Mouse (Mus musculus): ENCODE results near the gene Wdr46.

Gene Wdr46

GRCm38 (mm10) chr17:33953310-33953709 lies 12.8 kb downstream of the Wdr46 start:
- peak; percentile 15 for DNase-seq

- peak; percentile 59 for DNase-seq
Observed at GRCm38 (mm10) chr17:33953961-33954565, 13.6 kb downstream of the Wdr46 start.

DNA sequence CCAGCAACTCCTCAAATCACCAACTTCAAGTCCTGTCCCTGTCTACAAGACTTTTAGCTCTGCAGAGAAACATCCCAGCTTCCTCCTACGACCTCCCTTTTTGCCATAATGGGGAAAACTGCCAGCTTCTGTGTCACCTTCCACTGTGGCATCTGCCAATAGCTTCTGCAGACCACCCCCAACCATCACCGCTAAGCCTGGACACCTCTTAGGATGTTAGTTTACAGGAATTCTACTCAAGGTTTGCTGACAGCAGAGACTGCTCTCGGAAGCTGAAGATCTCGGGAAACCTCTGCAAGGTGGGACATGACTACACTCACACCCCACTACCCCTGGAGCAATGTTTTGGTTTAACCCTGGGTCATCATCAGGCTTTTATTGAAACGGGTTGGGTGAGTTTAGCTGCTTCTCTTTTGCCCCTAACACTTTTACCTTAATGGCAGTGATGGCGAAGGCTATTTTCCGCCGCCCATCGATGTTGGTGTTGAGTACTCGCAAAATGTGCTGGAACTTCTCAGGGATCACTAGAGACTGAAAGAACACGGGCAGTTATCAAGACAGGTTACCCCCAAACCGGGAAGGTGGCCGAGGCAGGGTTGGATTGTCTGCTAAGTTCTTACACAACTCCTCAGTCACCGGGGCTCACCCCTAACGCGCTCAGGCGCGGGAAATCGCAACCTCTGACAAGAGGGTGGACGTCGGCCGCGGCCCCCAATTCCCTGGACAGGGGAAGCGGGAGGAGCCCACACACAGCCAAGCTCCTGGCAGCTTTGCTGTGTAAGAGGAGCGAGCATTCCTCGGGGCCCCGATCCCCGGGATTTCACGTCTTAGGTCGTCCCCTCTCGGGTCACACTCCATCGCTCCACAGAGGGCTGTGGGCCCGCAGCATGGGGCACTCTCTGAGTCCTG lies 14.4 kb downstream of the Wdr46 start:
- peak; percentile 58 for DNase-seq

- DNase-seq = peak; percentile 99
Observed at GRCm38 (mm10) chr17:33955555-33956214, 15.2 kb downstream of the Wdr46 start, which contains the start of the genes Vps52 and Rps18. Vps52 (plus strand) TSS chr17:33955812. Rps18 (minus strand) TSS chr17:33956001.

GRCm38 (mm10) chr17:33956336-33956735 lies 15.9 kb downstream of the Wdr46 start:
- peak; percentile 56 for DNase-seq

- peak; percentile 17 for DNase-seq
Observed at GRCm38 (mm10) chr17:33957493-33957892, 17.0 kb downstream of the Wdr46 start.

GRCm38 (mm10) chr17:33958451-33958850 lies 18.0 kb downstream of the Wdr46 start:
- DNase-seq = peak; percentile 18

DNA sequence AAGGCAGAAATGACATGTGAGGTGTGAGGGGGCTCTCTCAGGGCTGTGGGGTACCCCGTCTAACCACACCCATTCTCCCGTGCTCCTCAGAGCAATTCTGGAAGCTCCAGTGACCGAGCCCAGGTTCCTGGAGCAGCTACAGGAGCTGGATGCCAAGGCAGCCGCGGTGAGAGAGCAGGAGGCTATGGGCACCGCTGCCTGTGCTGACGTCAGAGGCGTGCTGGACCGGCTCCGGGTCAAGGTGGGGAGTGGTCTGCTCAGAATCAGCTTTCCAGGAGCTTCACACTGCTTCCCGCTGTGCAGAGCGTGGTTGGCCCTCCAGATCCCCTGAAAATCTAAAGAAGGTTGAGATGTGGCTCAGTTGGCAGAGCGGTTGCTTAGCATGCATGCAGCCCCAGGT lies 18.7 kb downstream of the Wdr46 start:
- DNase-seq = peak; percentile 34

- no peak for DNase-seq
Observed at GRCm38 (mm10) chr17:33959948-33960347, 19.5 kb downstream of the Wdr46 start.

- DNase-seq = no peak
Observed at GRCm38 (mm10) chr17:33962876-33963275, 22.4 kb downstream of the Wdr46 start.

DNA sequence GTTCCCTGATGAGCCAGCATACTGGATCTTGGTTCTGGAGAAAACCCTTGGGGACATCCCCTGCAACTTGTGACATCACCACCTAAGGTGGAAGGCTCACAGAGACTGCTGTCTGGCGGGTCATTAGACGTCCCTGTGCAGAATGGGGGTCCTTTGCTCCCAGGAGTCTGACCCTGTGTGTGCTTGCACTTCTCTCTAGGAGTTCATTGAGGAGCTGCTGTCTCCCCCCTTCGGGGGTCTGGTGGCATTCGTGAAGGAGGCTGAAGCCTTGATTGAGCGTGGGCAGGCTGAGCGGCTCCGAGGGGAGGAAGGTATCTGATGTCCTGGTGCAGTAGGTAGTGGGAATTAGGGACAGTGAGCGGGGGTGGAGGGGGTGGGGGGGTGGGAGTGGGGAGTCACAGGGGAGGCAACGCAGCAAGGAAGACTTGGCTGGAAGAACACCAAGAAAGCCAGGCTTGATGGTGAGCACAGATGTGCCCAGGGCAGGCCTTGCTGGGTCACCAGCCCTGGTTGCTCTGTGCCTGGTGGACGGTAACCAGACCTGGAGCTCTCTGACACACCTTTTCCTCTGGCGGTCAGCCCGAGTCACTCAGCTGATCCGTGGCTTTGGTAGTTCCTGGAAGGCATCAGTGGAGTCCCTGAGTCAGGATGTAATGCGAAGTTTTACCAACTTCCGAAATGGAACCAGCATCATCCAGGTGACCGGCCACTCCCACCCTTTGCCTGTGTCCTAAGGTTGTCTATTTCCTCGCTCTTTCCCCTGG lies 24.8 kb downstream of the Wdr46 start:
- DNase-seq = no peak

DNA sequence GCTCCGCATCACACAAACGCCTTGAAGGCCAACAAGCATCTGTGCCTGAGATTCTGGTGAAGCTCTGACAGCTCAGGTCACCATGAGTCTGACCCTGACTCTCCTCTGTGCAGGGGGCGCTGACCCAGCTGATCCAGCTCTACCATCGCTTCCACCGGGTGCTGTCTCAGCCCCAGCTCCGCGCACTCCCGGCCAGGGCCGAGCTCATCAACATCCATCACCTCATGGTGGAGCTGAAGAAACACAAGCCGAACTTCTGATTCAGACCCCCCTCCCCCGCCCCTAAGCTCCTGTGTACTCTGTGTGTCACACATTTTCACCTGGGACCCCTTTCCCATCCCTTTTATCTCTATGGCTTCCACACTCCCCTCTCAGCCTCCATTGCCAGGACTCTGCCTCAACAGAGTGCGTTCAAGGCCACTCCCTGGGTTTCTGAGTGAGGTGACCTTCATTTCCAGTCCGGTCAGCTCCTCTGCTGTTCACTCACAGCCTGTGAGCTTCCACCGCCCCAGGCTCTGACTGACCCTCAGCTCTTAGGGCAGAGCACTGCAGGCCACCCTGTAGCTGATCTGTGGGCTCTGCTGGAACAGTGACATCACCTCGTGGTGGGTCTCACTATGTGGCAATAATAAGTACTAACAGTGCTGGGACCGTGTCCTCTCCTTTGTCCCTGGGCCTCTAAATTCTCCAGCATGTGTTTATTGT lies 25.5 kb downstream of the Wdr46 start:
- DNase-seq = no peak

GRCm38 (mm10) chr17:33968489-33968888 lies 28.0 kb downstream of the Wdr46 start:
- peak; percentile 71 for DNase-seq

GRCm38 (mm10) chr17:33968927-33969326 lies 28.5 kb downstream of the Wdr46 start:
- no peak for DNase-seq

DNA sequence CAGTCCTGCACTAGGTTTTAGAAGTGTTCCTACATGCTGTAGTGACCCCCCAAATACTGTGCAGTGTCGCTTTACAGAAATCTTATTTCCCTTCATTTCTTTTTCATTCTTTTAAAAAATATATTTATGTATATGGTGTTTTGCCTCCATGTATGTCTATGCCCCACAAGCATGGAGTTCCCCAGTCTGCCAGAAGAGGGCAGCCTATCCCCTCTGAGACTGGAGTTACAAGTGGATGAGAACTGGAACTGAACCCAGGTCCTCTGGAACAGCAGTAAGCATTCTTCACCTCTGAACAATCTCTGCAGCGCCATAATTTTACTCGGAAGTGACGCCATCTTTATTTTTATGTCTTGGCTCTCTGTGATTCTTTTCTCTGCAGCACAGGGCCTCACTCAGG lies 28.9 kb downstream of the Wdr46 start:
- DNase-seq = no peak

DNA sequence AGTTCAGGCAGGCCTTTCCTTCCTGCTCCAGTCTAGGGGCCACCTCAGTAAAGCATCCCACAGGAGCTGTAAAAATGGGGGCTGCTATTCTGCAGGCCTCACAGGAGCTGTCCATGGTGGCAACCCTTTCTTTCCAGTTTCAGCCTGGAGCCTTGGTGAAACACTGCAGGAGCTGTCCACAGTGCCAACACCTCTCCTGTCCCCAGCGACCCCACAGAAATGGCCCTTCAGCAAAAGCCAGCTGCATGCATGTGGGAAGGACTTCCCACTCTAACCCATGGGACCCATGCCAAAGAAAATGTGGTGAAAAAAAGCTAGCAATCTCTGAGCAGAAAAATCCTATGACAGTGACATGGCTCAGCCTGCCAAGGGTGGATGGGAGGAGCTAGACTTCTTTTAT lies 32.2 kb downstream of the Wdr46 start:
- DNase-seq = no peak

DNA sequence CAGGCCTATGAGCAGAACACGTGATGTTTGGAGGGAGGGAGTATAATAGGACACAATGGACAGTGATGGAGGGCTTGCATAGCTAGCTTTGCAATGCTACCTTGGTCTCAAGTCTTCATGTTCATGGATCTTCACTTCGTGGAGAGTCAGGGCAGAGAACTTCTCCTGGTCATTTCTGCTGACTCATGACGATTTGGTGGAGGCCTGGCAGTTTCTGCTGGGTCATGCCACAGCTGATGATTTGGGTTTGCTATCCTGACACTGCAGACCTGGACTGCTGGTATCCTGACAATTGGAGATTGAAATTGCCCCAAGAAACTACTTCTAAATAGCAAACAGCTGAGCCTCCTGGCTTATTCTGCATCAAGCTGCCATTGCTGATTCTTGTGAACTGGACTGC lies 33.1 kb downstream of the Wdr46 start:
- DNase-seq = no peak

GRCm38 (mm10) chr17:33977861-33978557 lies 37.5 kb downstream of the Wdr46 start:
- DNase-seq = peak; percentile 49

DNA sequence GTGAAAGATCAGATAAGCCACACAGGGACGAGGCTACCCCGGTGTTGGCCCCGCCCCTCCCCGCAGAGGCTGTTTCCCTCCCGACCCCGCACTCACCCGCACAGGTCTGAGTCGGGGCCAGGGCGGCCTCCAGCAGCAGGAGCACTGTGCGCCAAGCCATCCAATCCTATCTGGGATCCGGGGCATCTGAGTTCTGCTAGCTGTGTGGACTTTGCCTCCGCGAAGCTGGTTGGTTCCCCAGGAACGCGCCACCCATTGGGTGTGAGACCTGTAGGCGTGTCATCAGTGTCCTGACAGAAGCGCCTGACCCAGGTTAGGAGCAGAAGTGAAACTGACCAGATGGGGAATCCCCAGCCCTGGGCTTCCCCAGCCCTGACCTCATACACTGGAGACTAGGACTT lies 38.2 kb downstream of the Wdr46 start:
- peak; percentile 91 for DNase-seq

DNA sequence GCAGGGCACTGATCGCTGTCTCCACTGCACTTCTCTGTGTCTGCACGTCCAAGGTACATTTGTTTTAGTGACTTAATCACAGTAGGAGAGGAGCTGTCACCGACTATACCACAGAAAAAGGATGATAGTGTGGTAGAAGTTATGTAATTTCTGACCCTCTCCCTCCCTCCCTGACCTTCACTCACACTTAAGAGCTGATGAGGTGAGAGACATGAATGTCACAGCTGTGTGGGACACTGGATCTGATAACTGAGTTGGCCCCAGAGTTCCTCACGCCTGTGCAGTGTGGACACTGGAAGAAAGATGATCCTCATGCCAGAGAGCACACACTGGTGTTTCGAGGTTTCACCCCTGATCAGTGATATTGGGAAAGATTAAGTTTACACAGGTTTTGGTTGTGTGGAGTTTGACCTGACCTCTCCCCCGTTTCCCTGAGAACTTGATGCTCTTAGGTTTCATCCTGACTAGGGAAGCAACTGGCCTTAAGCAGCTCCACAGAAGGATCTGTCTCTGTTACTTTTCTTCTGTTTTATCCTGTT lies 39.1 kb downstream of the Wdr46 start:
- no peak for DNase-seq
